In the genomic region with DNA sequence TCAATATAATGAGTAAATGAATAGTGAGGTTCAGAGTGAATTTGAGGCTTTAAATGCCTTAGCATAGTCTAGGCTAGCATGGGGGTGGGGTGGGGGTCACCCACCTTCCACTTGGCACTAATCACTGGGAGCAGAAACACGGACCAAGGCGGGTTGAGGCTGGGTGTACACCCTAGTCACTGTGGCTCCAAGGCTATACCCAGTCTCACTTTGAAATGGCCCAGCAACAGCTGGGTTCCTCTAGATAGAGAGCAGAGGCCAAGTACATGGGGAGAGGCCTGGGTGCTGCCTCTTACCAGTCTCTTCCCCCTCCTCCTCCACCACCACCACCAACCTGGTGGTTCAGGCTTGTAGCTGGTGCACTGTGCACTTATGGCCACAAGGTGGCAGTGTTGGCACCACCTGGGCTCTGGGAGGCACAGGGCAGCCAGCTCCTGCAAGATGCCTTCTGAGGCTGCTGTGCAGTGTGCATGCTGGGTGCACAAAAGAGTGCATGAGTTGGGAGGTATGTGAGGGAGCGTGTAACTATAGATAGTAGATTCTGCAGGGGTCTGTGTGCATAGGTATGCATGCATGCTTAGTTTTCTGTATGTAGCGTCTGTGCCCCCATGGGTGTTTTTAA, we compare ENCODE assay signal across 8 mouse cellular contexts.
DNase-seq lines count a peak whose midpoint lies in the region; ATAC-seq and TF ChIP-seq lines count a peak whose summit lies in the region.

No protein-coding gene starts in this region.

- DNase-seq in brain, embryonic 18.5 days (ENCODE audit: low read depth, low spot score) = peak; percentile 58
- peak; percentile 86 for DNase-seq in kidney, postnatal 0 days (ENCODE audit: low spot score)
- DNase-seq in liver, embryonic 11.5 days (ENCODE audit: low spot score) = peak; percentile 63
- DNase-seq in stomach, postnatal 0 days (ENCODE audit: low spot score) = peak; percentile 78

- H3K4me1 ChIP-seq in heart, embryonic 14.5 days (ENCODE audit: control insufficient read depth in 2 of 2, insufficient read depth in 2 of 2, low read length in 2 of 2) = no peaks in the 10 kb centered on the region
- no peaks in the 10 kb centered on the region for H3K4me1 ChIP-seq in kidney, postnatal 0 days (replicated peaks; ENCODE audit: insufficient read depth, low read length)
- no peaks in the 10 kb centered on the region for H3K4me1 ChIP-seq in liver, embryonic 11.5 days (replicated peaks; ENCODE audit: control insufficient read depth, insufficient read depth, low read length)
- H3K4me1 ChIP-seq in neural tube, embryonic 13.5 days (replicated peaks) = peaks cover 18% of the 10 kb centered on the region
- no peaks in the 10 kb centered on the region for H3K4me1 ChIP-seq in stomach, postnatal 0 days (replicated peaks; ENCODE audit: control insufficient read depth, insufficient read depth)

- peaks cover 7% of the 10 kb centered on the region; the same call in 1 of the 2 replicates for H3K9me3 ChIP-seq in heart, embryonic 14.5 days (ENCODE audit: control insufficient read depth, low read length)
- no peaks in the 10 kb centered on the region for H3K9me3 ChIP-seq in kidney, postnatal 0 days (replicated peaks; ENCODE audit: low read length)
- no peaks in the 10 kb centered on the region for H3K9me3 ChIP-seq in liver, embryonic 11.5 days (ENCODE audit: control insufficient read depth, low read length)
- H3K9me3 ChIP-seq in neural tube, embryonic 13.5 days = no peaks in the 10 kb centered on the region
- no peaks in the 10 kb centered on the region for H3K9me3 ChIP-seq in stomach, postnatal 0 days (ENCODE audit: control insufficient read depth, low read length)

- H3K4me2 ChIP-seq in heart, embryonic 14.5 days (ENCODE audit: low read length) = no peak overlapping the region
- H3K4me2 ChIP-seq in kidney, postnatal 0 days (ENCODE audit: low read length) = no peak overlapping the region
- no peak overlapping the region for H3K4me2 ChIP-seq in liver, embryonic 11.5 days
- H3K4me2 ChIP-seq in neural tube, embryonic 13.5 days = no peak overlapping the region
- H3K4me2 ChIP-seq in stomach, postnatal 0 days (replicated peaks; ENCODE audit: low read depth) = no peak overlapping the region

- no peaks in the 10 kb centered on the region for H3K36me3 ChIP-seq in heart, embryonic 14.5 days (ENCODE audit: control insufficient read depth, insufficient read depth, low read length)
- no peaks in the 10 kb centered on the region for H3K36me3 ChIP-seq in kidney, postnatal 0 days (ENCODE audit: insufficient read depth, low read length)
- H3K36me3 ChIP-seq in liver, embryonic 11.5 days (ENCODE audit: control insufficient read depth, insufficient read depth, low read length) = no peaks in the 10 kb centered on the region
- no peaks in the 10 kb centered on the region for H3K36me3 ChIP-seq in neural tube, embryonic 13.5 days
- no peaks in the 10 kb centered on the region for H3K36me3 ChIP-seq in stomach, postnatal 0 days (ENCODE audit: control insufficient read depth, insufficient read depth, low read length)

- no peak overlapping the region for H3K4me3 ChIP-seq in heart, embryonic 14.5 days (ENCODE audit: control insufficient read depth in 1 of 2, insufficient read depth in 1 of 2, low read depth in 1 of 2, low read length in 2 of 2)
- no peak overlapping the region for H3K4me3 ChIP-seq in kidney, postnatal 0 days (replicated peaks; ENCODE audit: low read depth, low read length)
- no peak overlapping the region for H3K4me3 ChIP-seq in liver, embryonic 11.5 days (ENCODE audit: low read depth, low read length)
- H3K4me3 ChIP-seq in neural tube, embryonic 13.5 days = no peak overlapping the region
- H3K4me3 ChIP-seq in stomach, postnatal 0 days (ENCODE audit: low read depth, low read length) = no peak overlapping the region

- TF ChIP-seq EP300 in stomach, postnatal 0 days (optimal IDR thresholded peaks at IDR 0.05) = no peak

- H3K27me3 ChIP-seq in heart, embryonic 14.5 days (ENCODE audit: control insufficient read depth, insufficient read depth, low read length) = peaks cover 7% of the 10 kb centered on the region; the same call in 1 of the 2 replicates
- H3K27me3 ChIP-seq in kidney, postnatal 0 days (ENCODE audit: insufficient read depth, low read length) = no peaks in the 10 kb centered on the region
- H3K27me3 ChIP-seq in liver, embryonic 11.5 days (replicated peaks; ENCODE audit: control insufficient read depth, insufficient read depth, low read length) = no peaks in the 10 kb centered on the region; the same call in 1 of the 2 replicates
- H3K27me3 ChIP-seq in neural tube, embryonic 13.5 days = peaks cover 2% of the 10 kb centered on the region; the same call in 1 of the 2 replicates
- H3K27me3 ChIP-seq in stomach, postnatal 0 days (ENCODE audit: control insufficient read depth, insufficient read depth, low read length) = no peaks in the 10 kb centered on the region

- no peak overlapping the region for H3K27ac ChIP-seq in heart, embryonic 14.5 days (replicated peaks in 1 of 2; ENCODE audit: control insufficient read depth in 1 of 2, insufficient read depth in 1 of 2, low read depth in 2 of 2, low read length in 2 of 2)
- H3K27ac ChIP-seq in kidney, postnatal 0 days = no peak overlapping the region
- H3K27ac ChIP-seq in liver, embryonic 11.5 days (ENCODE audit: low read depth, low read length) = no peak overlapping the region
- peak overlapping the region; percentile 72 for H3K27ac ChIP-seq in neural tube, embryonic 13.5 days (replicated peaks)
- no peak overlapping the region for H3K27ac ChIP-seq in stomach, postnatal 0 days (replicated peaks)

- no peak overlapping the region for H3K9ac ChIP-seq in heart, embryonic 14.5 days (ENCODE audit: low read length)
- H3K9ac ChIP-seq in kidney, postnatal 0 days (ENCODE audit: low read depth, low read length) = no peak overlapping the region
- H3K9ac ChIP-seq in liver, embryonic 11.5 days (ENCODE audit: low read depth, low read length) = no peak overlapping the region
- H3K9ac ChIP-seq in neural tube, embryonic 13.5 days = no peak overlapping the region
- H3K9ac ChIP-seq in stomach, postnatal 0 days (ENCODE audit: low read length) = no peak overlapping the region

- peak; percentile 99 for TF ChIP-seq CTCF in kidney, postnatal 0 days (IDR thresholded peaks at IDR 0.05; ENCODE audit: low read depth)
- peak; percentile 100 for TF ChIP-seq CTCF in stomach, postnatal 0 days (IDR thresholded peaks at IDR 0.05; ENCODE audit: low read depth)

- ATAC-seq in CD4-positive, CD25-positive, alpha-beta regulatory T cell, adult 4 months = peak; percentile 54
- peak; percentile 81 for ATAC-seq in erythroid progenitor cell, adult 5-6 weeks (replicated peaks; ENCODE audit: low FRiP score, poor library complexity, severe bottlenecking)
- peak; percentile 42 for ATAC-seq in heart, embryonic 14.5 days (ENCODE audit: insufficient number of reproducible peaks, insufficient read depth, low FRiP score, low read depth)
- ATAC-seq in kidney, postnatal 0 days (replicated peaks; ENCODE audit: low FRiP score, low read depth) = peak; percentile 67
- no peak for ATAC-seq in liver, embryonic 11.5 days (replicated peaks; ENCODE audit: low FRiP score)
- ATAC-seq in neural tube, embryonic 13.5 days (ENCODE audit: low read depth) = peak; percentile 91
- ATAC-seq in stomach, postnatal 0 days (ENCODE audit: low FRiP score, low TSS enrichment) = peak; percentile 78

- 72% methylated on average over 4 of the region's 4 CpGs for WGBS in heart, embryonic 14.5 days
- 79% methylated on average over 4 of the region's 4 CpGs for WGBS in kidney, postnatal 0 days
- WGBS in liver, embryonic 11.5 days = 77% methylated on average over 4 of the region's 4 CpGs
- WGBS in neural tube, embryonic 13.5 days = 64% methylated on average over 4 of the region's 4 CpGs
- 73% methylated on average over 4 of the region's 4 CpGs for WGBS in stomach, postnatal 0 days
